Comparison of ENCODE assay signal across 8 mouse cellular contexts in the genomic region with DNA sequence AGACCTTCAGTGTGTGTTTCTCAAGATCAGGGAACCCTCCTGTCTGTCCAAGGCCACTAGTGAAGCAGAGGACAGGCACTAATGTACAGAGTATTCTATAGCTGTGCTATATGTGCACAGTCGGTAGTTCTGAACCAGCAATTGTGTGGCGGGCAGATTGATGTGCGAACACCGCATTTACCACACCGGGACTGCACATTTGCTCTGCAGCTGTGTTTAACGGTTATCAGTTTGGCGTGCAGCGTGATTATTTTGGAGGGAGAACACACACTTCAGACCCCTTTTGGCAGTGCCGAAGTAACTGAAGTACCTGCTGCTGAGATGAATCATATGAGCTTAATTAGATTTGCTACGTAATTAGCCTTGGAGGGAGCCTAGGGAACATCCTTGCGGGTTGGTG.
DNase-seq lines count a peak whose midpoint lies in the region; ATAC-seq and TF ChIP-seq lines count a peak whose summit lies in the region.

No protein-coding gene starts in this region.

- peak; percentile 20 to 58 for DNase-seq in heart, adult 18-20 months
- no peak for DNase-seq in Patski (ENCODE audit: low read depth, low spot score)
- no peak for DNase-seq in limb, embryonic 10.5 days (ENCODE audit: low spot score)
- DNase-seq in gastrocnemius, postnatal 25 days: no peak
- DNase-seq in ovary, postnatal 10 days (ENCODE audit: low spot score): no peak

- no peak overlapping the region for H3K4me3 ChIP-seq in heart, embryonic 11.5 days (ENCODE audit: low read depth, low read length)
- peak overlapping the region; percentile 10 for H3K4me3 ChIP-seq in embryonic facial prominence, embryonic 13.5 days
- H3K4me3 ChIP-seq in limb, embryonic 10.5 days: no peak overlapping the region

- POLR2A ChIA-PET in Patski (lab: Charles Lee): no interaction called here

- no peak overlapping the region for H3K4me2 ChIP-seq in heart, embryonic 11.5 days
- H3K4me2 ChIP-seq in embryonic facial prominence, embryonic 13.5 days: peak overlapping the region; percentile 45

- H3K9ac ChIP-seq in heart, embryonic 11.5 days (ENCODE audit: low read depth, low read length): no peak overlapping the region
- H3K9ac ChIP-seq in embryonic facial prominence, embryonic 13.5 days: no peak overlapping the region

- no peak for ATAC-seq in heart, embryonic 11.5 days (replicated peaks; ENCODE audit: insufficient number of reproducible peaks, low FRiP score, low TSS enrichment)
- peak; percentile 31 for ATAC-seq in Patski
- no peak for ATAC-seq in embryonic facial prominence, embryonic 13.5 days (ENCODE audit: insufficient number of reproducible peaks, insufficient read depth, low FRiP score, low TSS enrichment, low read depth)
- no peak for ATAC-seq in erythroid progenitor cell, adult 5-6 weeks (replicated peaks; ENCODE audit: low FRiP score, poor library complexity, severe bottlenecking)

- H3K9me3 ChIP-seq in heart, embryonic 11.5 days (replicated peaks; ENCODE audit: control insufficient read depth, low read length): no peaks in the 10 kb centered on the region
- no peaks in the 10 kb centered on the region for H3K9me3 ChIP-seq in embryonic facial prominence, embryonic 13.5 days
- no peaks in the 10 kb centered on the region for H3K9me3 ChIP-seq in limb, embryonic 10.5 days (replicated peaks)

- CTCF ChIA-PET in Patski (lab: Charles Lee): interaction anchor here (0.8 to 1.3 kb wide), 3 partner anchors 9 to 81 kb away, joined by 3 to 4 read pairs (median 3); no protein-coding TSS in a partner anchor

- H3K36me3 ChIP-seq in heart, embryonic 11.5 days (ENCODE audit: control insufficient read depth, insufficient read depth, low read length): no peaks in the 10 kb centered on the region
- H3K36me3 ChIP-seq in embryonic facial prominence, embryonic 13.5 days: no peaks in the 10 kb centered on the region
- no peaks in the 10 kb centered on the region for H3K36me3 ChIP-seq in limb, embryonic 10.5 days

- no peak for TF ChIP-seq CTCF in Patski (IDR thresholded peaks at IDR 0.05)

- peaks cover 4% of the 10 kb centered on the region; the same call in 1 of the 2 replicates for H3K4me1 ChIP-seq in heart, embryonic 11.5 days (ENCODE audit: control insufficient read depth, insufficient read depth, low read length)
- peaks cover 45% of the 10 kb centered on the region for H3K4me1 ChIP-seq in embryonic facial prominence, embryonic 13.5 days
- H3K4me1 ChIP-seq in limb, embryonic 10.5 days: peaks cover 47% of the 10 kb centered on the region

- no peaks in the 10 kb centered on the region for H3K27me3 ChIP-seq in heart, embryonic 11.5 days (ENCODE audit: control insufficient read depth, insufficient read depth, low read length)
- H3K27me3 ChIP-seq in Patski: no peaks in the 10 kb centered on the region
- no peaks in the 10 kb centered on the region for H3K27me3 ChIP-seq in embryonic facial prominence, embryonic 13.5 days
- no peaks in the 10 kb centered on the region for H3K27me3 ChIP-seq in limb, embryonic 10.5 days (ENCODE audit: low read depth, poor library complexity, severe bottlenecking)

- H3K27ac ChIP-seq in heart, embryonic 11.5 days (ENCODE audit: low read depth, low read length): no peak overlapping the region
- 0 out of 2 replicates have a peak overlapping the region, but pooled peaks have one; percentile 22 for H3K27ac ChIP-seq in embryonic facial prominence, embryonic 13.5 days
- H3K27ac ChIP-seq in limb, embryonic 10.5 days: peak overlapping the region; percentile 19; the same call in 1 of the 2 replicates

- 67% methylated on average over 11 of the region's 11 CpGs for WGBS in heart, embryonic 11.5 days (ENCODE audit: insufficient replicate concordance)
- 35% methylated on average over 11 of the region's 11 CpGs for WGBS in embryonic facial prominence, embryonic 13.5 days
- 58% methylated on average over 11 of the region's 11 CpGs for WGBS in limb, embryonic 10.5 days

- in situ Hi-C loops in Patski (cut with MboI; ENCODE audit: low pct_unique_long_range_greater_than_20kb): no loop called here

Comparison
In these comparisons a context has a peak if more than half of its experiments do, and no peak if none do; other contexts are left out.
1. DNase-seq: peak in heart, adult 18-20 months (2 of 2); none in Patski (single experiment), limb, embryonic 10.5 days (single experiment), gastrocnemius, postnatal 25 days (single experiment) and ovary, postnatal 10 days (single experiment).